Mouse (Mus musculus) right cerebral cortex, postnatal 25 days (tissue): ENCODE measurements at regions not wholly inside any gene's neighbourhood (a gene's known extent, or its start where the extent isn't known, plus 50 kb on each side); places are given as distances from the start of the nearest gene placed in this dataset.

Experiments
- DNase-seq: peaks from one replicate; pipeline ENCODE4 v3.0.0; 2022

DNA sequence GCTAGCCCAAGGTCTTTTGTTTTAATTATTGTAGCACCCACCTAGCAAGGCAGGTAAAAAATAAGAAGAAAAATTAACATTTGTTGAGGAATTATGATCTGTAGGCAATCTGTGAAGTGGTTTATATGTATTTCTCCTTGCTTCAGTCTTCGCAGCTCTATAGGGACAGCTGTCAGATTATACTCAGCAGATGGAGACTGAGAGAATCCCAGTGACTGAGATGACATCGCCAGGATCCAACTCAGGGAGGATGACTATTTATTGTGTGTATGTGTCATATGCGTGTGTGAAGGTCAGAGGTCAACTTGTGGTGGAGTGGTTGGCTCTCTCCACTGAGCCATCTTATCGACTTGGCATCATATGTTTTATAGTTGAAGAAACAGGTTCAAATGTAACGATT lies 362.0 kb upstream of the Chd6 start:
- DNase-seq = no peak

GRCm38 (mm10) chr2:161470025-161470424 lies 361.1 kb upstream of the Chd6 start:
- no peak for DNase-seq

- no peak for DNase-seq
These were observed 358.2 kb upstream of the Chd6 start for GRCm38 (mm10) chr2:161467035-161467434.

DNA sequence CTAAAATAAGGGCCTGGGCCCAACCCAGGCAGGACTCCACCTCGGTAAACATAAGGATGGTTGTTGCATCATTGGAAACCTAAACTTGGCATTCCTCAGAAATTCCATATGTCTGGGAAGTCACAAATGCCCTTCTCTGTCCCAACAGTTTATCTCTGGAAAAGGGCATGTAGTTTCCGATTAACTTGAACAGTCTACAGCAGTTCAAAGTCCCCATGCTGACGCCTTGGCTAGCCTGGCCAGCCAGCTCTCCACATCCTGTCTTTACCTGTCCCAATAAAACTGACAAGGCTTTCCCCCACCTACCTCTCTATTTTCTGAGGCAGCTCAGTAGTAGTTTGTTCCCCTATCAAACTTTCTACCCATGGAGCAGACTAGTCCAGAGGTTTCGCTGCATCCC lies 351.7 kb upstream of the Chd6 start:
- no peak for DNase-seq

- no peak for DNase-seq
These were observed 345.6 kb upstream of the Chd6 start for GRCm38 (mm10) chr2:161454466-161454865.

DNA sequence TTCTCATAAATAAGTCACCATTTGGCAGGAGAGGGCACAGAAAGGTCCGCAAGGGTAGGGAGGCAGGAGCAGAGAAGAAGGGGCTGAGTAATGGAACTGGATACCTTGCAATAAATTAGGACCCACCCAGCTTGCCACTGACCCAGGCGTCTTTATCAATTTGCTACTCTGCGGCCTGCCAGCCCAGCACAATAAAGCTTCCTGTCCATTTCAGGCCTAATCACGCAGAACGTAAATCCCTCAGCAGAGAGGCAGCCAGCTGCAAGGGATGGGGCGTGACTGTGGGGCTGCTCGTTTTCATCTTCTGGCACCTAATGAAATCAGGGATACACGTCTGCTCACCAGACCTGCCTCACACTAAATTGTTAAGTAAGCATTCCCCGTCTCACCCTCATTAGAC lies 324.9 kb upstream of the Chd6 start:
- no peak for DNase-seq

GRCm38 (mm10) chr2:161429294-161429693 lies 320.4 kb upstream of the Chd6 start:
- DNase-seq = no peak

DNA sequence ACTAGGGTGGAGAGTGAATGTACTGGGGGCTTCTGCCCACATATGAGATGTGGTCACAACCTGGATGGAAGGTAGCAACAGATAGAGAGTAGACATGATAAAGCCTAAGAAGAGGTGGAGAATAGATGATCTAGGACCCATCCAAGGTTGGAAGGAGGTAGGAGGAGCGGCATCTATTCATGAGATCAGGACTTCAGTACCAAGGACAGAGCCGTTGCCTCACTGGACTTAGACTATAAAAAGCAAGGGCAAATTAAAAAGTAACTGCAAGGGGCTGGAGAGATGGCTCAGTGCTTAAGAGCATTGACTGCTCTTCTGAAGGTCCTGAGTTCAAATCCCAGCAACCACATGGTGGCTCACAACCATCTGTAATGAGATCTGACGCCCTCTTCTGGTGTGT lies 316.7 kb upstream of the Chd6 start:
- no peak for DNase-seq

DNA sequence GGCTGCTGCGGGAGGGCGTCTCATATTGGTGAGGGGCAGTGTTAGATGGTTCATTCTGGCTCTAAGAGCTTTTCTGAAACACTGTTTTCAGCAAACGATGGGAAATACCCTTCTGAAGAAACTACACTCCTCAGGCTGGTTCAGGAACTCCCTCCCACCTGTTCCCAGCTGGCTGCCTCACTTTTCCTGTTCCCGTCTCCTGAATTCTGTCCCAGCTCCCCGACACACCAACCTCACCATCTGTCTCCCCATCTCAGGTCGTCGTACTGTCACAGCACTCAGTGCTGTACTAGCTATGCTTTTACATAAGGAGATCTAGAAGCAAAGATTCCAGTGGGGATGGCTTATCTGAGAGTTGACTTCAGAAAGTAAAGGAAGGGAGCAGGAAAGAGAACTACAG lies 309.2 kb upstream of the Chd6 start:
- DNase-seq = peak; percentile 31

- DNase-seq = no peak
These were observed 307.5 kb upstream of the Chd6 start for GRCm38 (mm10) chr2:161416218-161416927.

DNA sequence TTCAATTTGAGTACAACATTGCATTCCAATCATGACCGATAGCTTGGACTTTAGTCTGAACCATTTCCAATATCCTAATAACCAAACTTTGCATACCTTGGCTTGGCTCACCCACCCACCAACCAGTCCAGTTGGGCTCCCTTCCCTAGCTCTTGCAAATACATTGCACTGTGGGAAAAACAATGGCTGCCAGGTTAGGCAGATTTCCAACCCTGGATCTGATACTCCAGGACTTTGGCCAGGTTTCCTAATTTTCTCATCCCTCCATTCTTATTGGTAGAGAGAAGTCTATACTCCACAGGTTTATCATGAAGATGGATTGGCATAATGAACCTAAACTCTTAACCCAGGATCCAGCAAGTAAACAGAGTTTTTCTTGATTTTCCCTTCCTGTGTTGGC lies 299.4 kb upstream of the Chd6 start:
- DNase-seq = no peak

- DNase-seq = no peak
These were observed 297.0 kb upstream of the Chd6 start for GRCm38 (mm10) chr2:161405847-161406384.

- DNase-seq = no peak
These were observed 289.2 kb upstream of the Chd6 start for GRCm38 (mm10) chr2:161398061-161398460.

DNA sequence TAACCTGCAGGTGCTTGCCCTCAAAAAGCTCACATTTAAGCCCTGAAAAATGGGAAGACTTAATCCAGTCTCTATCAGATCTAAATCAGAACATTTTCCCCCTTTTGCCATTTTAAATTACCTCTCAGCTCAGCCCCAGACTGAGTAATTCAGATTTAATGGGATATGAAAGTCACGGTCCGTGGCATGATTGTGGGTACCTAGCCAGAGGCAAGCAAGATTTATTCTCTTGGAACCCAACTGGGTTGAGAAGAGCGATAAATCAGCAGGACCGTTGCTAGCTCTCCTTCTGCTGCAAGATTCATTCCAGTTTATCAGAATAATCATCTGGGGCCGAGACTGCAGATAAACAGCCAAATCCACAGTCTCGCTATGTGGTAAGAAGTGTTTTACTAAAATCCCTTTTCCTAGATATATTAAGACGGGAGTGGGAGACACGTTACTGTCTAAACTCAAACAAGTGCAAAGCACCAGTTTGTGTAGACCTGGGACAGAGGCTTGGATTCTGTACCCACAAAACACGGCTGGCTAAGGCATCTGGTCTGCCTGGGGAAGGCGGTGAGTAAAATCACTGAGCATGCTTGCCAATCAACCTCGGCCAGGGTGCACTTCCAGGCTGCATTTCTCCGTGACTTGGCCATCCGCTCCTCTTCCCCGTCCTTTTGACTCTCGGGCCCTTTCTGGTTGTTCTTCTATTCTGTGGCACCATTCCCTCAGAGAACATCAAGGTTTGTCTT lies 282.2 kb upstream of the Chd6 start:
- DNase-seq = no peak

DNA sequence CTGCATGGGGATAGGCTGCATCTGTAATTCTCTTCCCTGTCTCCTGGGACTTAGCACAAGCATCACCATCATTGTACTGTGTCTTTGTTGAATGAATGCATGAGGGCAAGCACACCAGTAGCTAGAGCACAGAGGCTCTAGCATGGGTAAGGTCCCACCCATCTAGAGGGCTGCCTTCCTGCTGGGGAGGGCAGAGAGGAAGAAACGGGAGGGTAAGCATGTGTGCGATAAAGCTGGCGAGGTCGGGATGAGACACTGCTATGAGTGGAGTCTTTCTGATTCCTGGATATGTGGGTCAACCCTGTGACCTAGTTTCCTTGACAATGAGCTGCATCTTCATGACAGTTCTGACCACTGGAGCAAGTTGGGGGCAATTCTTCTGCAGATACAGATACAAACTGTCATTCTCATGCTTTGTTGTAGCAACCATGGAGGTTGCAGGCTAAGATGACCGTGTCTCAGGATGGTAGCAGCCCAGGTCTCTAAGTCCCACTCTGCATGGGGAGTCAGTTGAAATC lies 280.5 kb upstream of the Chd6 start:
- no peak for DNase-seq

DNA sequence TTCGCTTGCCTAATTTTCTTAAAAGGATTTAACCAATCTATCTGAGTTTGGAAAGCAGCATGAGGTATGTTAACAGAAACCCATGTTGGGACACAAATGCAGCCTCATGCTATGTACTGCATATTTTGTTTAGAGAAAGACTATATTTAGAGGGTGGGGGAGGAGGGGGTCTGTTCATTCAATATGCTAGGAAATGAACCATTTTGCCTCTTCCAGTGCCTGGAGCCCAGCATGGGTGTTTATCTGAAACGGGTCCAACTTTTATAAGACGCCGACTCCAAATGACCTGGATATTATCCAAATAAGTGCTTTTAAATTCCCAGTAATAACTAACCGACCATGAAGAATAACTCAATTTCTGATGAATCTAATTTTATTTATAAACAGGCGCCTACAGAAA lies 278.2 kb upstream of the Chd6 start:
- no peak for DNase-seq

GRCm38 (mm10) chr2:161382411-161382810 lies 273.5 kb upstream of the Chd6 start:
- no peak for DNase-seq

DNA sequence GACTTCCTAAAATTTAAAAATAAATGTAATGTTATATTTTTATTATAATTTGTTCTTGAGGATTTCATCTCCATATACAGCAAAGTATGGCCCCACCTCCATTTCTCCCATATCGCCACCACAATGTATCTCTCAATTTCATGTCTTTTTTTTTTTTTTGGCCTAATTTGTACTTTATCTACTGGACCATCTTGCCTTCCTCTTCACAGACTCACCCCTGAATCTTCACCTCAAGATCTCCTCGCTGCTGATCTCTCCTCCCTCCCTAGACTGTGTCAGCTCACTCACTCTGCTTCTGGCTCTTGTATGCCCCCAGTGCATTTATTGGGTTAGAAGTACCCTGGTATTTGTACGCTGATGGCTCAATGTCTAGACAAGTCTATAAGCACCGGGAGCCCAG lies 269.4 kb upstream of the Chd6 start:
- DNase-seq = no peak

GRCm38 (mm10) chr2:161362325-161362724 lies 253.4 kb upstream of the Chd6 start:
- no peak for DNase-seq

DNA sequence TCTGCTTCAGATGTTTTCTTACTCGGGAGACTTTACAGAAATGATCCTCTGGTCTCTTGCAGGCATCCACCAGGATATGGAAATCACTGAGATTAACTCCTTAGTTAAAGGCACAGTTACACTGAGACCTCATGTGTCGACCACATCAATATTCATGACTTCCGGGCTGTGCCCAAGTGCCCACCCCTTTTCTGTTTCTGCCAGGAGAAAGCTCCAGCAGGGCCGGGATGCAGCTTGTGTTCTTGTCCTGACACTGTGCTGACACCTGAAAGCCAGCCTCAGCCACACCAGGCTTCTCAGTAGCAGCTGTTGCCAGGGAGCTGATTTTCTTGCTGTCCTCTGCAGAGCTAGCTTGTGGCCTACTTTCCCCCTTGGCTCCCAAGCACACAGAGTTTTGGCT lies 240.2 kb upstream of the Chd6 start:
- DNase-seq = no peak

DNA sequence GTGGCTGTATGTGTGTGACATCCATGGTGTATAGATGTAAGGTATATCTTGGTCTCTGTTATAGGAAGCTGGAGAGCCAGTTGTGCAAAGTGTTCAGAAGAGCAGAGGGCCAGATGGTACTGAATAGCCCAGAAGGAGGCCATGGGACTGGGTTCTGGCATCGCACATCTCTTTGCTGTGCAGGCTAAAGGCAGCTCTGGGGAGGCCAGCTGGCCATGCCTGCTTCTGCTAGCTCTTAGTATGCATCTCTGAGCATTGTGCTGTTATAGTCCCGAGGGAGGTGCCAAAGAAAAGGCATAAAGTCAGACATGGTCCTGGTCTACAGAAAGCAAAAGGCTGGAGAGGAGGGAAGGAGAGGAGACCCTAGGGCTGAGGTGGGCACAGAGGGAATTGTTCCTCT lies 235.1 kb upstream of the Chd6 start:
- no peak for DNase-seq

- no peak for DNase-seq
These were observed 233.8 kb upstream of the Chd6 start for GRCm38 (mm10) chr2:161342648-161343047.

DNA sequence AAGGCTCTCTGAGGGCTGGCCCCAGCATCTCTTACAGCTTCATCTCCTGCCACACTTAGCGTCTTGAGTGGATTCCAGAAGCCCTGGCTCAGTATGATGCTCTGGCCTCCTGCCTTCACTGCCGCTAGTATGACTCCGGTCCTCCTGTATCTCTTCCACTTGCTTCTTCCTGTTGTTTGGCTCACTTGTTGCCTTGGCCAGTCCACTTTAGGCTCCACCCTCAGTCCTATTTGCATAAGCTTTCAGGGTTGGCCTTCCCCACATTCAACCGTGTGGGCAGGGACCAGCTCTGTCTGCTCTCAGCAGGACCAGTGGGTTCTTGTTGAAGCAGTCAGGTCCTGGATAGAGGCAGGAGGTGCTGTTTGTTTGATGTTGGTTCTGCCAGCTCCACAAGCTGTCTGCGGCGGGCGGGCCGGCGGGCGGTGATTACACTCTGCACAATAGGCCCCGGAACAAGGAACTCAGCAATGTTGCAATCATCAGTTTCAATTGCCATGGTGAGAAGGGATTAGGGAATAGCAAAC lies 232.6 kb upstream of the Chd6 start:
- DNase-seq = no peak

GRCm38 (mm10) chr2:161340291-161340690 lies 231.4 kb upstream of the Chd6 start:
- no peak for DNase-seq
